Mouse (Mus musculus) erythroblast, embryonic 14.5 days (primary cell): ENCODE results near the gene Nkx2-4.

Experiments used
- GATA1 ChIP-seq: IDR thresholded peaks from 2 replicates; pipeline ENCODE4 v1.6.1; 2012; ENCODE audit warnings: low read length, inconsistent platforms, mixed read lengths
- TAL1 ChIP-seq: IDR thresholded peaks from 3 replicates; pipeline ENCODE4 v1.6.1; 2012; ENCODE audit warnings: low read length, inconsistent platforms, mixed read lengths

DNA sequence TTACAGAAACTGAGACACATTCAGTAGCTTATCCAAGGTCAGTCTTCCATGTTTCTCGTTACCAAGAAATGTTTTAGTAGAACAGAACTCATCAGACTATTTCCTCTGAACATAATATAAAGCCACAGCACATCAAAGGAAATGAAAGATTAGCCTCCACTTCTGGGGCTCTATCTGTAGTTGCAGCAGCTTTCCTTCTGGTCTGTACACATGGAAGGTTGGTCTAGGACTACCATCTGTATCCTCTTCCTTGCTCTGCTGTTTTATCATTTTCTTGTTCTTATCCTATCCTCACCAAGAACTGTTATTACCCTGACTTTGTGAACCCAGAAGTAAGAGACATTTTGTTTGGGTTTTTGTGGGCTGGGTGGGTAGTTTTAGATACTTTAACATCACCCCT, 14.9 kb downstream of the Nkx2-4 start:
- TF ChIP-seq GATA1: no peak
- no peak for TF ChIP-seq TAL1
